Mouse (Mus musculus): ENCODE measurements around the gene Igsf23.

GRCm38 (mm10) chr7:19932877-19933809, 17.4 kb downstream of the Igsf23 start:
- TF ChIP-seq CTCF (IDR thresholded peaks at IDR 0.05): peak; percentile 20
- no peak for TF ChIP-seq POLR2A (IDR thresholded peaks at IDR 0.05; ENCODE audit: insufficient read depth, low read depth, low read length)
